In genomic region chr2:144555286-144555819, GRCm38 (mm10) we compare ENCODE assay signal across 8 mouse cellular contexts. TPM values are rescaled to one million over a fixed set of nuclear protein-coding genes. Genes with fewer than 3 reads are reported as not detected.
DNase-seq lines count a peak whose midpoint lies in the region; ATAC-seq lines count a peak whose summit lies in the region.

No protein-coding gene starts in this region.

- 2% methylated on average over 14 of the region's 14 CpGs for WGBS in hindbrain, embryonic 12.5 days

- DNase-seq in layer of hippocampus, adult 9-10 months (ENCODE audit: low spot score) = peak; percentile 4
- DNase-seq in layer of hippocampus, adult 18-20 months (ENCODE audit: low spot score in 2 of 2) = no peak
- no peak for DNase-seq in right cerebral cortex, postnatal 14 days
- no peak for DNase-seq in layer of hippocampus, postnatal 36 days
- no peak for DNase-seq in adrenal gland, adult 2 months

- H3K9ac ChIP-seq in hindbrain, embryonic 12.5 days = peak overlapping the region; percentile 74

- H3K27me3 ChIP-seq in hindbrain, embryonic 12.5 days = no peaks in the 10 kb centered on the region
- H3K27me3 ChIP-seq in megakaryocyte, embryonic 14.5 days (replicated peaks) = no peaks in the 10 kb centered on the region

- peak overlapping the region; percentile 89 for H3K27ac ChIP-seq in hindbrain, embryonic 12.5 days

- no peaks in the 10 kb centered on the region for H3K9me3 ChIP-seq in hindbrain, embryonic 12.5 days (replicated peaks)
- no peaks in the 10 kb centered on the region for H3K9me3 ChIP-seq in megakaryocyte, embryonic 14.5 days

- peaks cover 9% of the 10 kb centered on the region for H3K4me1 ChIP-seq in hindbrain, embryonic 12.5 days
- H3K4me1 ChIP-seq in megakaryocyte, embryonic 14.5 days = peaks cover 32% of the 10 kb centered on the region

- ATAC-seq in common myeloid progenitor, adult 5-6 weeks (replicated peaks; ENCODE audit: low read depth, poor library complexity, severe bottlenecking) = peak; percentile 24
- ATAC-seq in hindbrain, embryonic 12.5 days (ENCODE audit: low FRiP score) = no peak

- peak overlapping the region; percentile 72 for H3K4me3 ChIP-seq in hindbrain, embryonic 12.5 days
- H3K4me3 ChIP-seq in megakaryocyte, embryonic 14.5 days (replicated peaks) = peak overlapping the region; percentile 98

- peak overlapping the region; percentile 67 for H3K4me2 ChIP-seq in hindbrain, embryonic 12.5 days (replicated peaks)

- peaks cover 5% of the 10 kb centered on the region; the same call in 1 of the 2 replicates for H3K36me3 ChIP-seq in hindbrain, embryonic 12.5 days
- peaks cover 18% of the 10 kb centered on the region for H3K36me3 ChIP-seq in megakaryocyte, embryonic 14.5 days (replicated peaks; ENCODE audit: low read length)

RNA-seq across cellular contexts. Expression of gene Sec23b, which starts 0.7 kb away (rescaled TPM):
- 10 to 100 TPM; 45.7 to 47.1 TPM for total RNA-seq in layer of hippocampus, adult 18-20 months (2021)
- total RNA-seq in common myeloid progenitor, adult 5-6 weeks (2017) = 72.4 and 83.9 TPM in 2 replicates
- 96.5 and 101 TPM in 2 replicates for polyA plus RNA-seq in hindbrain, embryonic 12.5 days (2016; fragmentation: Nextera tagmentation; extraction: Ambion mirVana)
- 4.9 TPM in 1 of 2 replicates, not detected in the other for polyA plus RNA-seq in megakaryocyte, embryonic 14.5 days (2012; ENCODE audit: insufficient read depth, low replicate concordance)
- total RNA-seq in layer of hippocampus, postnatal 36 days (2021) = 10 to 100 TPM; 46.4 to 50.0 TPM
- total RNA-seq in adrenal gland, adult 2 months (2021) = 10 to 100 TPM; 83.1 to 89.3 TPM
- polyA plus RNA-seq in adrenal gland, adult 2 months (2012; rRNA removed) = 24.0 and 34.9 TPM in 2 replicates

RNA-seq across cellular contexts. Expression of gene Rbbp9, which starts 4.7 kb away (rescaled TPM):
- total RNA-seq in layer of hippocampus, adult 18-20 months (2021) = 10 to 100 TPM; 28.5 to 29.0 TPM
- 11.2 and 13.0 TPM in 2 replicates for total RNA-seq in common myeloid progenitor, adult 5-6 weeks (2017)
- polyA plus RNA-seq in hindbrain, embryonic 12.5 days (2016; fragmentation: Nextera tagmentation; extraction: Ambion mirVana) = 54.4 and 60.0 TPM in 2 replicates
- 0.95 TPM in 1 of 2 replicates, not detected in the other for polyA plus RNA-seq in megakaryocyte, embryonic 14.5 days (2012; ENCODE audit: insufficient read depth, low replicate concordance)
- total RNA-seq in layer of hippocampus, postnatal 36 days (2021) = 10 to 100 TPM; 30.0 to 31.9 TPM
- total RNA-seq in adrenal gland, adult 2 months (2021) = 10 to 100 TPM; 24.7 to 30.1 TPM
- polyA plus RNA-seq in adrenal gland, adult 2 months (2012; rRNA removed) = 6.5 and 7.3 TPM in 2 replicates

RNA-seq across cellular contexts. Expression of gene Polr3f, which starts 27.8 kb away (rescaled TPM):
- total RNA-seq in layer of hippocampus, adult 18-20 months (2021) = 10 to 100 TPM; 25.5 to 26.5 TPM
- total RNA-seq in common myeloid progenitor, adult 5-6 weeks (2017) = 33.2 and 33.8 TPM in 2 replicates
- 35.4 and 38.5 TPM in 2 replicates for polyA plus RNA-seq in hindbrain, embryonic 12.5 days (2016; fragmentation: Nextera tagmentation; extraction: Ambion mirVana)
- 3.1 TPM in 1 of 2 replicates, not detected in the other for polyA plus RNA-seq in megakaryocyte, embryonic 14.5 days (2012; ENCODE audit: insufficient read depth, low replicate concordance)
- 10 to 100 TPM; 26.9 to 31.8 TPM for total RNA-seq in layer of hippocampus, postnatal 36 days (2021)
- total RNA-seq in adrenal gland, adult 2 months (2021) = 10 to 100 TPM; 16.1 to 18.8 TPM
- polyA plus RNA-seq in adrenal gland, adult 2 months (2012; rRNA removed) = 2.3 and 3.4 TPM in 2 replicates

RNA-seq across cellular contexts. Expression of gene Dzank1, which starts 28.1 kb away (rescaled TPM):
- 100 to 1,000 TPM; 144 to 149 TPM for total RNA-seq in layer of hippocampus, adult 18-20 months (2021)
- total RNA-seq in common myeloid progenitor, adult 5-6 weeks (2017) = 0.05 TPM in 1 of 2 replicates, not detected in the other
- 5.4 and 5.8 TPM in 2 replicates for polyA plus RNA-seq in hindbrain, embryonic 12.5 days (2016; fragmentation: Nextera tagmentation; extraction: Ambion mirVana)
- polyA plus RNA-seq in megakaryocyte, embryonic 14.5 days (2012; ENCODE audit: insufficient read depth, low replicate concordance) = 0.07 TPM in 1 of 2 replicates, not detected in the other
- 100 to 1,000 TPM; 130 to 132 TPM for total RNA-seq in layer of hippocampus, postnatal 36 days (2021)
- total RNA-seq in adrenal gland, adult 2 months (2021) = 1 to 10 TPM; 4.2 to 4.8 TPM
- polyA plus RNA-seq in adrenal gland, adult 2 months (2012; rRNA removed) = 0.54 and 0.61 TPM in 2 replicates

RNA-seq across cellular contexts. Expression of gene Smim26, which starts 38.5 kb away (rescaled TPM):
- 10 to 100 TPM; 60.5 to 62.2 TPM for total RNA-seq in layer of hippocampus, adult 18-20 months (2021)
- 4.7 and 29.2 TPM in 2 replicates for total RNA-seq in common myeloid progenitor, adult 5-6 weeks (2017)
- polyA plus RNA-seq in hindbrain, embryonic 12.5 days (2016; fragmentation: Nextera tagmentation; extraction: Ambion mirVana) = 45.1 and 46.2 TPM in 2 replicates
- 3.6 TPM in 1 of 2 replicates, not detected in the other for polyA plus RNA-seq in megakaryocyte, embryonic 14.5 days (2012; ENCODE audit: insufficient read depth, low replicate concordance)
- 10 to 100 TPM; 57.4 to 63.4 TPM for total RNA-seq in layer of hippocampus, postnatal 36 days (2021)
- total RNA-seq in adrenal gland, adult 2 months (2021) = 10 to 100 TPM; 33.8 to 63.6 TPM
- polyA plus RNA-seq in adrenal gland, adult 2 months (2012; rRNA removed) = 0.31 and 0.38 TPM in 2 replicates
